Mouse (Mus musculus): ENCODE measurements around the gene Olfr286. TPM values are rescaled to one million over a fixed set of nuclear protein-coding genes. Genes with fewer than 3 reads are reported as not detected.

Olfr286 gene
- polyA plus RNA-seq, 1 experiment: 0.12 TPM

Other genes starting within 250 kb of the Olfr286 start
- gene Col2a1, start 229.8 kb downstream of the Olfr286 start, polyA plus RNA-seq (2012; rRNA removed): not detected in 2 replicates
- 8.3 and 9.8 TPM in 2 replicates for gene Pfkm, start 141.9 kb downstream of the Olfr286 start, polyA plus RNA-seq (2012; rRNA removed)
- gene Senp1, start 140.7 kb downstream of the Olfr286 start, polyA plus RNA-seq (2012; rRNA removed): 9.3 and 12.1 TPM in 2 replicates
- 32.8 and 43.9 TPM in 2 replicates for gene Asb8, start 68.8 kb downstream of the Olfr286 start, polyA plus RNA-seq (2012; rRNA removed)
- 0.33 TPM in 2 replicates for gene Ccdc184, start 67.3 kb downstream of the Olfr286 start, polyA plus RNA-seq (2012; rRNA removed)
- gene Olfr288, start 38.9 kb downstream of the Olfr286 start, polyA plus RNA-seq (2012; rRNA removed): not detected in 2 replicates
- gene Gm44579, start 13.5 kb downstream of the Olfr286 start, polyA plus RNA-seq (2012; rRNA removed): 0.07 TPM in 1 of 2 replicates, not detected in the other
- 0.27 and 0.40 TPM in 2 replicates for gene Olfr287, start 13.4 kb downstream of the Olfr286 start, polyA plus RNA-seq (2012; rRNA removed)
- not detected in 2 replicates for gene H1fnt, start 22.8 kb upstream of the Olfr286 start, polyA plus RNA-seq (2012; rRNA removed)
- gene Zfp641, start 61.7 kb upstream of the Olfr286 start, polyA plus RNA-seq (2012; rRNA removed): 0.30 and 0.49 TPM in 2 replicates
- gene Olfr285, start 82.9 kb upstream of the Olfr286 start, polyA plus RNA-seq (2012; rRNA removed): not detected in 2 replicates
- gene Olfr284, start 106.5 kb upstream of the Olfr286 start, polyA plus RNA-seq (2012; rRNA removed): not detected in 2 replicates
- gene Olfr283, start 146.5 kb upstream of the Olfr286 start, polyA plus RNA-seq (2012; rRNA removed): not detected in 2 replicates
- not detected in 2 replicates for gene Olfr282, start 196.8 kb upstream of the Olfr286 start, polyA plus RNA-seq (2012; rRNA removed)
- not detected in 2 replicates for gene Olfr281, start 218.1 kb upstream of the Olfr286 start, polyA plus RNA-seq (2012; rRNA removed)
- gene OR5BS1P, start 235.4 kb upstream of the Olfr286 start, polyA plus RNA-seq (2012; rRNA removed): not detected in 2 replicates
- not detected in 2 replicates for gene Lalba, start 248.3 kb upstream of the Olfr286 start, polyA plus RNA-seq (2012; rRNA removed)

Measured in large intestine, adult 2 months (tissue).